Mouse (Mus musculus) kidney, embryonic 14.5 days (tissue): ENCODE measurements around the gene Mafk. TPM values are rescaled to one million over a fixed set of nuclear protein-coding genes. Genes with fewer than 3 reads are reported as not detected.
A peak's percentile ranks its signal among the peaks of the same experiment; 100 is the strongest.

Experiments
- ATAC-seq: fragments of 200-750 bp; cut with Nextera tagmentation; 2 replicates; pipeline ENCODE4 v1.8.0; 2017; ENCODE audit warnings: moderate number of reproducible peaks, mild to moderate bottlenecking, moderate TSS enrichment, moderate library complexity; ENCODE audit not compliant: low FRiP score, low TSS enrichment
- H3K27ac ChIP-seq: fragments of 300-500 bp; sonication (generic); 2 replicates; pipeline ENCODE4 v1.5.1; 2014; ENCODE audit warnings: low read depth, mild to moderate bottlenecking, low read length, moderate library complexity, mixed read lengths
- H3K27me3 ChIP-seq: fragments of 300-500 bp; sonication (generic); 2 replicates; pipeline ENCODE4 v1.6.1; 2014; ENCODE audit warnings: mild to moderate bottlenecking, low read length; ENCODE audit not compliant: control insufficient read depth, insufficient read depth
- H3K36me3 ChIP-seq: fragments of 300-500 bp; sonication (generic); 2 replicates; pipeline ENCODE4 v1.6.1; 2014; ENCODE audit warnings: low read length, mixed read lengths; ENCODE audit not compliant: control insufficient read depth, insufficient read depth
- H3K4me1 ChIP-seq: fragments of 300-500 bp; sonication (generic); 2 replicates; pipeline ENCODE4 v1.6.1; 2014; ENCODE audit warnings: low read length, mixed read lengths; ENCODE audit not compliant: control insufficient read depth, insufficient read depth
- H3K4me2 ChIP-seq: fragments of 300-500 bp; sonication (generic); replicated peaks from 2 replicates; pipeline ENCODE4 v1.6.1; 2014; ENCODE audit warnings: low read depth, mild to moderate bottlenecking, low read length
- H3K4me3 ChIP-seq: fragments of 300-500 bp; sonication (generic); 2 replicates; pipeline ENCODE4 v1.5.1; 2014; ENCODE audit warnings: mild to moderate bottlenecking, low read length
- H3K9ac ChIP-seq: fragments of 300-500 bp; sonication (generic); 2 replicates; pipeline ENCODE4 v1.6.1; 2014; ENCODE audit warnings: low read depth, mild to moderate bottlenecking, low read length, moderate library complexity
- H3K9me3 ChIP-seq: fragments of 300-500 bp; sonication (generic); 2 replicates; pipeline ENCODE4 v1.6.1; 2016; ENCODE audit warnings: low read length; ENCODE audit not compliant: control insufficient read depth
- WGBS: fragments of 180-500 bp; shearing (Covaris S2); extraction: QIAGEN DNeasy Blood & Tissue Kit; methylation state at CpG from one replicate; pipeline ENCODE4 v1.1.7; 2014; 5-methylcytosine and 5-hydroxymethylcytosine counted together
- polyA plus RNA-seq: library from polyadenylated mRNA; unstranded; fragments of >200 nt; fragmentation: Nextera tagmentation; extraction: Ambion mirVana; gene quantifications from 2 replicates; pipeline ENCODE4 v1.2.1, GENCODE M21; 2014

The Mafk gene
- polyA plus RNA-seq, 1 experiment from 2014 or later, result 5.3 TPM

GRCm38 (mm10) chr5:139764296-139764695 is 27.0 kb upstream of the Mafk start:
- Histone ChIP-seq H3K4me1 (no peaks in the 10 kb centered on the region), H3K4me3 (no peak overlapping the region), H3K27me3 (no peaks in the 10 kb centered on the region), H3K9ac (no peak overlapping the region), H3K4me2 (no peak overlapping the region), H3K9me3 (no peaks in the 10 kb centered on the region), H3K27ac (no peak overlapping the region), H3K36me3 (peaks cover 96% of the 10 kb centered on the region)
- WGBS, result 78% methylated on average over 11 of the region's 11 CpGs
- no peak for ATAC-seq

DNA sequence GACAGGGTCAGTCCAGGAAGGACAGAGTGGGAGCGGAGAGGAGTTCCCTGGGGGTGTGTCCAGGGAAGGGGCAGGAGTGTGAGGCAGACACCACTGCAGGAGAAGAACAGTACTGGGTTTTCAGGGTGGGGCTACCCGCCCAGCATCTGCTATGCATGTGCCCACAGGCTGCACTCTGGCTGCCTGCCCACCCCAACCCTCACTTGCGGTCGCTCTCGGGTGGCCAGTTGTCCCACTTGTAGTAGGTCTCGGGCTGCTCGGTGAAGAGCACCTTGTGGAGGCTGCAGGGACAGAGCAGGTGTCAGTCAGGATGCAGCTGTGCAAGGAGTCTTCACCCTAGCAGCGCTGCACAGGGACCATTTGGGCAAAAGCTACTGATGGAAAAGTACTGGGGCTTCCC is 23.1 kb upstream of the Mafk start:
- ATAC-seq, result no peak
- Histone ChIP-seq H3K4me1 (no peaks in the 10 kb centered on the region), H3K27ac (no peak overlapping the region), H3K36me3 (peaks cover 94% of the 10 kb centered on the region), H3K9me3 (no peaks in the 10 kb centered on the region), H3K9ac (no peak overlapping the region), H3K27me3 (no peaks in the 10 kb centered on the region), H3K4me3 (no peak overlapping the region), H3K4me2 (no peak overlapping the region)
- WGBS, result 91% methylated on average over 8 of the region's 8 CpGs

GRCm38 (mm10) chr5:139775216-139775926 is 15.9 kb upstream of the Mafk start, which contains the start of gene Ints1:
Ints1 (minus strand) TSS chr5:139775674.
- WGBS, result under 1% methylated on average over 55 of the region's 55 CpGs

DNA sequence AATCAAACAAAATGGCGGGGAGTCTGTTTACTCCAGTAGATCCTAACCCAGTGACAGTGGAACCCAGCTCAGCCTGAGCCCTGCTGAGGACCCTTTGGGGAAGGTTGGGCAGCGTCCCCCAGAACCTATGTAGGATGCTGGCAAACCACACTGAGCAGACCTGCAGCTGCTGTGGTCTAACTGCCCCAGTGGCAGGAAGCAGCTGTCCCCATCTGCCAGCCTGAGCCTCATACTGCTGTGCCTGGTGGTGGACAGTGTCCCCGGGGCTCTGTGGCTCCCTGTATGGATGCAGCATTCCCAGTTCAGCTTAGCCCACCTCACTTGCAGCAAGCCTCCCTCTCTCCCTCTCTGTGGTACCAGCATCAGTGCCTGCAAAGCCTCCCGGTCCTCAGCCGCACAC is 14.3 kb upstream of the Mafk start:
- no peak for ATAC-seq
- WGBS, result 80% methylated on average over 5 of the region's 5 CpGs

More at GRCm38 (mm10) chr5:139775216-139775926, 15.9 kb upstream of the Mafk start, which contains the start of gene Ints1:
- Histone ChIP-seq H3K9me3 (no peaks in the 10 kb centered on the region), H3K4me3 (peak within 1 kb of the TSS; percentile 98), H3K4me1 (0 out of 2 replicates have a peak, but pooled peaks cover 7% of the 10 kb centered on the region), H3K36me3 (peaks cover 34% of the 10 kb centered on the region), H3K4me2 (peak within 1 kb of the TSS; percentile 91), H3K27me3 (no peaks in the 10 kb centered on the region), H3K9ac (peak within 1 kb of the TSS; percentile 89), H3K27ac (peak within 1 kb of the TSS; percentile 37; the same call in 1 of the 2 replicates)
- peak; percentile 89 for ATAC-seq

DNA sequence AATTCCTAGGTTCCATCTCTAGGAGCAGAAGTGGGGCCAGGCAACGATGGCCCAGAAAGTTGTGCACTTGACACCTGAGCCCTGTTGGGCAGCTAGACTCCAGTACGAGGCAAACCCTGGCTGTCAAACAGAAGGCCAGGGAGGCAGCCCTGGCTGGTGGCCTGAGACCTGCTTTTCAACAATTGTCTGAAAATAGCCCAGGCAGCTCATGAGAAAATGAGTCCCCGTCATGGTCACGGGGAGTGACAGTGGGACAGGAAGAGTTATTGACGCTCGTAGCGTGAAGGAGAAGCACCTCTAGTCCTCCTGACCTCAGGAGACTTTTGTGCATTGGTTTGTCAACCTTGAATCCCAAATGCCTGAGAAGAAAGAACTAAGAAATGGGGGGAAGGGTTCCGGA is 9.9 kb upstream of the Mafk start:
- H3K9ac ChIP-seq, result no peak overlapping the region
- H3K4me2 ChIP-seq, result no peak overlapping the region
- WGBS, result 50% methylated on average over 8 of the region's 8 CpGs
- no peaks in the 10 kb centered on the region for H3K36me3 ChIP-seq
- no peaks in the 10 kb centered on the region for H3K9me3 ChIP-seq
- H3K4me3 ChIP-seq, result no peak overlapping the region
- no peak overlapping the region for H3K27ac ChIP-seq
- H3K27me3 ChIP-seq, result no peaks in the 10 kb centered on the region
- no peak for ATAC-seq
- no peaks in the 10 kb centered on the region for H3K4me1 ChIP-seq

More for the DNA sequence above, 14.3 kb upstream of the Mafk start:
- Histone ChIP-seq H3K36me3 (peaks cover 18% of the 10 kb centered on the region), H3K9ac (no peak overlapping the region), H3K4me1 (0 out of 2 replicates have a peak, but pooled peaks cover 7% of the 10 kb centered on the region), H3K27me3 (no peaks in the 10 kb centered on the region), H3K4me3 (no peak overlapping the region), H3K9me3 (no peaks in the 10 kb centered on the region), H3K4me2 (no peak overlapping the region), H3K27ac (no peak overlapping the region)

DNA sequence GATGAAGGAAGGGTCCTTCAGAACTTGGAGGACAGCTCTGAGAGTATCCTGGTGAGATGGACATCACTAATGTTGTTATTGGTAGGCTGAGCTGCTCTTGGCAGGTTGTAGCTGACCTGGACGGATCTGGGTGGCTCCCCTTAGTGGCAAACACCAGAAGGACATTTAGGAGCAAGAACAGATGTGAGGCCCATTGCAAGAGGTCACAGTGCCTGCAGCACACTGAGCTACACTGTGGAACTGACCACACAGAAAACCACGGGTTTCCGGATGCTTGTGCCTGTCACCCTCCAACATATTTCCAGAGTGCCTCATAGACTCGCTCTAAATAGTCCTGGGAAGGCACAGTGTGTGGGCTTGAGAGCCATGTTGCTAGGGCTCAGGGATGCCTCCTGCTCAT is 1.8 kb upstream of the Mafk start:
- WGBS, result 50% methylated on average over 4 of the region's 4 CpGs
- Histone ChIP-seq H3K27me3 (no peaks in the 10 kb centered on the region), H3K36me3 (no peaks in the 10 kb centered on the region), H3K9ac (no peak overlapping the region), H3K9me3 (no peaks in the 10 kb centered on the region), H3K4me1 (no peaks in the 10 kb centered on the region; the same call in 1 of the 2 replicates), H3K4me2 (no peak overlapping the region), H3K27ac (no peak overlapping the region), H3K4me3 (no peak overlapping the region)
- ATAC-seq, result no peak

- H3K4me1 ChIP-seq, result peaks cover 17% of the 10 kb centered on the region
- H3K9me3 ChIP-seq, result no peaks in the 10 kb centered on the region
- 16% methylated on average over 11 of the region's 11 CpGs for WGBS
- H3K36me3 ChIP-seq, result no peaks in the 10 kb centered on the region
- peak overlapping the region; percentile 87 for H3K4me3 ChIP-seq
- no peak overlapping the region for H3K27ac ChIP-seq
- peak overlapping the region; percentile 77; the same call in 1 of the 2 replicates for H3K9ac ChIP-seq
- H3K27me3 ChIP-seq, result no peaks in the 10 kb centered on the region
- no peak for ATAC-seq
- H3K4me2 ChIP-seq, result peak overlapping the region; percentile 100
Observed at GRCm38 (mm10) chr5:139792159-139792775, 954 bp downstream of the Mafk start.

DNA sequence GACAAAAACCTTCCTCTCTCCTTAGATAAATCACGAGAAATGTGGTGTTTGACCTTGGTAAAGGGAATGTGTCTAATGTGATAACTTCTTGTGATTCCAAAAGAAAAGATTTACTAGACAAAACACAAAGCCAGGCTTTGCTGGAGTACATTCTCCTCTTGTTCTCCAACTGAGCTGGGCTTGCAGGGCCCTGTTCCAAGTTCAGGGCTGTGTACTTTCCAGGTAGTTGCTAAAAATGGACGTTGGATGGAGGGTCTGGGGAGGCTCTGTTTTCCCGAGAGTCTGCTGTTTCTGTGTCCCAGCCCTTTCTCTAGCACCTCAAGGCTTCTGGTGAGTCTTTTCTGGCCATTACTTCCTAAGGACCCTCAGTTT is 1.6 kb downstream of the Mafk start:
- WGBS, result 53% methylated on average over 3 of the region's 3 CpGs
- ATAC-seq, result no peak
- Histone ChIP-seq H3K27ac (no peak overlapping the region), H3K4me3 (no peak overlapping the region), H3K4me2 (no peak overlapping the region), H3K9me3 (no peaks in the 10 kb centered on the region), H3K9ac (no peak overlapping the region), H3K27me3 (no peaks in the 10 kb centered on the region), H3K4me1 (peaks cover 24% of the 10 kb centered on the region), H3K36me3 (no peaks in the 10 kb centered on the region)
